Comparison of ENCODE assay signal across 8 mouse cellular contexts in genomic region chr4:132842281-132842906, GRCm38 (mm10). TPM values are rescaled to one million over a fixed set of nuclear protein-coding genes. Genes with fewer than 3 reads are reported as not detected.
DNase-seq lines count a peak whose midpoint lies in the region; ATAC-seq and TF ChIP-seq lines count a peak whose summit lies in the region.

No protein-coding gene starts in this region.

- no peaks in the 10 kb centered on the region for H3K27me3 ChIP-seq in C2C12 (ENCODE audit: control insufficient read depth, insufficient read depth, insufficient read length)
- no peaks in the 10 kb centered on the region for H3K27me3 ChIP-seq in kidney, embryonic 14.5 days (ENCODE audit: control insufficient read depth, insufficient read depth, low read length)
- H3K27me3 ChIP-seq in liver, postnatal 0 days (ENCODE audit: insufficient read depth, low read length) = no peaks in the 10 kb centered on the region

- peaks cover 6% of the 10 kb centered on the region; the same call in 1 of the 2 replicates for H3K4me1 ChIP-seq in kidney, embryonic 14.5 days (ENCODE audit: control insufficient read depth, insufficient read depth, low read length)
- peaks cover 18% of the 10 kb centered on the region for H3K4me1 ChIP-seq in liver, postnatal 0 days (ENCODE audit: insufficient read depth)

- H3ac ChIP-seq in C2C12 (ENCODE audit: control insufficient read depth, insufficient read length, low read depth) = peak overlapping the region; percentile 95

- DNase-seq in Muller cell, postnatal 12 days (ENCODE audit: inconsistent ontology term) = peak; percentile 58
- DNase-seq in cerebellum, postnatal 25 days = peak; percentile 47 to 52
- DNase-seq in gastrocnemius, postnatal 14 days = peak; percentile 18
- DNase-seq in liver, postnatal 0 days = peak; percentile 51
- peak; percentile 7 for DNase-seq in ovary, postnatal 14 days (ENCODE audit: low spot score)
- DNase-seq in thymus, postnatal 25 days = peak; percentile 38

- peak overlapping the region; percentile 57; the same call in 1 of the 2 replicates for H3K27ac ChIP-seq in kidney, embryonic 14.5 days (ENCODE audit: low read depth, low read length)
- H3K27ac ChIP-seq in liver, postnatal 0 days (ENCODE audit: low read depth) = peak overlapping the region; percentile 76

- WGBS in kidney, embryonic 14.5 days = 0% methylated on average over 30 of the region's 30 CpGs
- WGBS in liver, postnatal 0 days (ENCODE audit: insufficient replicate concordance) = under 1% methylated on average over 30 of the region's 30 CpGs

- TF ChIP-seq EP300 in liver, postnatal 0 days (IDR thresholded peaks at IDR 0.05; ENCODE audit: low read depth) = no peak

- ATAC-seq in kidney, embryonic 14.5 days (ENCODE audit: low FRiP score, low TSS enrichment) = 0 out of 2 replicates have a peak, but pooled peaks have one; percentile 37
- peak; percentile 43 for ATAC-seq in liver, postnatal 0 days

- peak overlapping the region; percentile 71 for H3K4me2 ChIP-seq in kidney, embryonic 14.5 days (replicated peaks; ENCODE audit: low read depth, low read length)
- peak overlapping the region; percentile 95 for H3K4me2 ChIP-seq in liver, postnatal 0 days (ENCODE audit: low read depth, low read length)

- peak overlapping the region; percentile 93 for H3K4me3 ChIP-seq in C2C12 (ENCODE audit: insufficient read depth, poor library complexity, severe bottlenecking)
- peak overlapping the region; percentile 84 for H3K4me3 ChIP-seq in kidney, embryonic 14.5 days (ENCODE audit: low read length)
- H3K4me3 ChIP-seq in liver, postnatal 0 days (ENCODE audit: low read depth, low read length) = peak overlapping the region; percentile 88

- peaks cover 37% of the 10 kb centered on the region for H3K36me3 ChIP-seq in C2C12 (ENCODE audit: control insufficient read depth, insufficient read depth)
- H3K36me3 ChIP-seq in kidney, embryonic 14.5 days (ENCODE audit: control insufficient read depth, insufficient read depth, low read length) = peaks cover 32% of the 10 kb centered on the region
- peaks cover 25% of the 10 kb centered on the region for H3K36me3 ChIP-seq in liver, postnatal 0 days (replicated peaks; ENCODE audit: insufficient read depth, low read length)

- no peak for TF ChIP-seq CTCF in C2C12 (IDR thresholded peaks at IDR 0.05; ENCODE audit: control insufficient read depth, insufficient read depth, insufficient read length)
- no peak for TF ChIP-seq CTCF in liver, postnatal 0 days (IDR thresholded peaks at IDR 0.05; ENCODE audit: low read depth)

- intact Hi-C loops in gastrocnemius, postnatal 14 days (cut with DNase I; ENCODE audit: low total_unique reads) = no loop called here

- H3K79me3 ChIP-seq in C2C12 (ENCODE audit: low read depth) = peaks cover 52% of the 10 kb centered on the region

- peak overlapping the region; percentile 90 for H3K9ac ChIP-seq in kidney, embryonic 14.5 days (ENCODE audit: low read depth, low read length)
- H3K9ac ChIP-seq in liver, postnatal 0 days (replicated peaks) = peak overlapping the region; percentile 89

- H3K9me3 ChIP-seq in kidney, embryonic 14.5 days (ENCODE audit: control insufficient read depth, low read length) = no peaks in the 10 kb centered on the region
- no peaks in the 10 kb centered on the region for H3K9me3 ChIP-seq in liver, postnatal 0 days (ENCODE audit: low read length)

- H3K79me2 ChIP-seq in C2C12 (ENCODE audit: control insufficient read depth, insufficient read depth) = peaks cover 55% of the 10 kb centered on the region

TF ChIP-seq in C2C12, 6 proteins besides CTCF, POLR2A, EP300 and RAD21:
- no peak for TF ChIP-seq FOSL1 (IDR thresholded peaks at IDR 0.05; ENCODE audit: insufficient read depth, low read length, poor library complexity, severe bottlenecking)
- TF ChIP-seq MYOD1 (IDR thresholded peaks at IDR 0.05; ENCODE audit: control insufficient read depth, insufficient read length, low read depth) = no peak
- TF ChIP-seq CEBPB (IDR thresholded peaks at IDR 0.05; ENCODE audit: low read depth) = no peak
- no peak for TF ChIP-seq USF1 (IDR thresholded peaks at IDR 0.05; ENCODE audit: low read depth)
- no peak for TF ChIP-seq MAX (IDR thresholded peaks at IDR 0.05)
- no peak for TF ChIP-seq MYOG (IDR thresholded peaks at IDR 0.05; ENCODE audit: control insufficient read depth, extremely low read depth, insufficient read length)

RNA-seq across cellular contexts. Expression of gene Ppp1r8, which starts 0.6 kb away (rescaled TPM):
- 81.7 TPM for polyA plus RNA-seq in C2C12 (2012; fragmentation: generic; extraction: Trizol)
- 10 to 100 TPM; 16.3 to 17.5 TPM for total RNA-seq in gastrocnemius, postnatal 14 days (2021)
- 65.3 and 77.2 TPM in 2 replicates for polyA plus RNA-seq in kidney, embryonic 14.5 days (2014; fragmentation: Nextera tagmentation; extraction: Ambion mirVana)
- 11.1 and 11.9 TPM in 2 replicates for polyA plus RNA-seq in liver, postnatal 0 days (2015; fragmentation: Nextera tagmentation; extraction: Ambion mirVana)

RNA-seq across cellular contexts. Expression of gene Stx12, which starts 41.9 kb away (rescaled TPM):
- polyA plus RNA-seq in C2C12 (2012; fragmentation: generic; extraction: Trizol) = 19.2 TPM
- 10 to 100 TPM; 23.3 to 24.3 TPM for total RNA-seq in gastrocnemius, postnatal 14 days (2021)
- 56.3 and 62.5 TPM in 2 replicates for polyA plus RNA-seq in kidney, embryonic 14.5 days (2014; fragmentation: Nextera tagmentation; extraction: Ambion mirVana)
- polyA plus RNA-seq in liver, postnatal 0 days (2015; fragmentation: Nextera tagmentation; extraction: Ambion mirVana) = 14.4 and 17.0 TPM in 2 replicates

RNA-seq across cellular contexts. Expression of gene Themis2, which starts 46.2 kb away (rescaled TPM):
- not detected for polyA plus RNA-seq in C2C12 (2012; fragmentation: generic; extraction: Trizol)
- total RNA-seq in gastrocnemius, postnatal 14 days (2021) = 1 to 10 TPM; 1.5 to 1.7 TPM
- polyA plus RNA-seq in kidney, embryonic 14.5 days (2014; fragmentation: Nextera tagmentation; extraction: Ambion mirVana) = 0.73 and 1.4 TPM in 2 replicates
- 3.1 and 3.5 TPM in 2 replicates for polyA plus RNA-seq in liver, postnatal 0 days (2015; fragmentation: Nextera tagmentation; extraction: Ambion mirVana)

Comparison
In these comparisons a context has a peak if more than half of its experiments do, and no peak if none do; other contexts are left out.
1. Peak in every context shown above with its lines: DNase-seq, ATAC-seq, H3K4me3 ChIP-seq and H3K27ac ChIP-seq.
2. DNase-seq: peak in every context shown above with its lines; median percentile 58 in Muller cell, postnatal 12 days; 51 in liver, postnatal 0 days; 50 in cerebellum, postnatal 25 days; 38 in thymus, postnatal 25 days; 18 in gastrocnemius, postnatal 14 days; 7 in ovary, postnatal 14 days.